Mouse (Mus musculus) neural tube, embryonic 14.5 days (tissue): Measurements from ENCODE around the gene Adamts9. TPM values are rescaled to one million over a fixed set of nuclear protein-coding genes. Genes with fewer than 3 reads are reported as not detected.

Experiments
- ATAC-seq: fragments of 200-750 bp; cut with Nextera tagmentation; 2 replicates; pipeline ENCODE4 v1.8.0; 2017; ENCODE audit warnings: low read depth, mild to moderate bottlenecking, moderate TSS enrichment, moderate library complexity
- H3K27ac ChIP-seq: fragments of 300-500 bp; sonication (generic); 2 replicates; pipeline ENCODE4 v1.5.1; 2014; ENCODE audit warnings: low read depth, mild to moderate bottlenecking, control low read depth, low read length, moderate library complexity, mixed read lengths
- H3K27me3 ChIP-seq: fragments of 300-500 bp; sonication (generic); 2 replicates; pipeline ENCODE4 v1.6.1; 2014; ENCODE audit warnings: low read length; ENCODE audit not compliant: control insufficient read depth, insufficient read depth
- H3K36me3 ChIP-seq: fragments of 300-500 bp; sonication (generic); 2 replicates; pipeline ENCODE4 v1.6.1; 2014; ENCODE audit warnings: low read length, mixed read lengths; ENCODE audit not compliant: control insufficient read depth, insufficient read depth
- H3K4me1 ChIP-seq: fragments of 300-500 bp; sonication (generic); 2 replicates; pipeline ENCODE4 v1.6.1; 2014; ENCODE audit warnings: low read length; ENCODE audit not compliant: control insufficient read depth, insufficient read depth
- H3K4me2 ChIP-seq: fragments of 300-500 bp; sonication (generic); 2 replicates; pipeline ENCODE4 v1.6.1; 2014; ENCODE audit warnings: mild to moderate bottlenecking, low read depth, low read length, control low read depth
- H3K4me3 ChIP-seq: fragments of 300-500 bp; sonication (generic); 2 replicates; pipeline ENCODE4 v1.5.1; 2014; ENCODE audit warnings: low read depth, low read length, control low read depth, mixed read lengths
- H3K9ac ChIP-seq: fragments of 300-500 bp; sonication (generic); replicated peaks from 2 replicates; pipeline ENCODE4 v1.6.1; 2014; ENCODE audit warnings: low read depth, mild to moderate bottlenecking, control low read depth, low read length, mixed read lengths
- H3K9me3 ChIP-seq: fragments of 300-500 bp; sonication (generic); 2 replicates; pipeline ENCODE4 v1.6.1; 2016; ENCODE audit warnings: low read length; ENCODE audit not compliant: control insufficient read depth
- WGBS: fragments of 180-500 bp; shearing (Covaris S2); extraction: QIAGEN DNeasy Blood & Tissue Kit; methylation state at CpG from one replicate; pipeline ENCODE4 v1.1.7; 2014; 5-methylcytosine and 5-hydroxymethylcytosine counted together
- polyA plus RNA-seq: library from polyadenylated mRNA; unstranded; fragments of >200 nt; fragmentation: Nextera tagmentation; extraction: Ambion mirVana; gene quantifications from 2 replicates; pipeline ENCODE4 v1.2.1, GENCODE M21; 2014

The Adamts9 gene
- 1.5 and 2.4 TPM in 2 replicates for polyA plus RNA-seq

- ATAC-seq: peak; percentile 74
- H3K9ac ChIP-seq: peak within 1 kb of the TSS; percentile 29; the same call in 1 of the 2 replicates
- H3K27ac ChIP-seq: no peak within 1 kb of the TSS
- no peaks in the 10 kb centered on the region for H3K36me3 ChIP-seq
- peak within 1 kb of the TSS; percentile 49 for H3K4me3 ChIP-seq
- under 1% methylated on average over 60 of the region's 68 CpGs for WGBS
- peaks cover 24% of the 10 kb centered on the region for H3K4me1 ChIP-seq
- peaks cover 26% of the 10 kb centered on the region for H3K27me3 ChIP-seq
- H3K4me2 ChIP-seq: peak within 1 kb of the TSS; percentile 95
- no peaks in the 10 kb centered on the region for H3K9me3 ChIP-seq
These were observed at the start of gene Adamts9 for GRCm38 (mm10) chr6:92943057-92943781. Adamts9 (minus strand) TSS chr6:92943492.

DNA sequence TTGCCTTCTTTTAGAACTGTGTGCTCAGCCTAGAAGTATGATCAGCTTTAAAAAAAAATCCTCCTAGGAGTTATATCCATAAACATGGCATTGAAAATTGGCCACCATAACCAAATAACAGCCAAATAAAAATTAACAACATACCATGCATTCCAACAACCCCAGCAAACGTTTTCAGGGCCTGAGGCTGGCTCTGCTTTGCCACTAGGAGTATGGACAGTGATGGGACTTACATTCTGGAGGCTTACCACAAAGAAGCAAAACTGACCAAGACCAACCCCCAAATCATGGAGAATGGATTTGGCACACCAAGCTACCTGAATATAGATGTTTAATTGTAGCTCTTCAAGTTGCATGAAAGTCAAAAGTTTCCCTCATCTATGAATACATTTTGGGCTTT lies 48.3 kb upstream of the Adamts9 start:
- no peaks in the 10 kb centered on the region for H3K27me3 ChIP-seq
- no peak overlapping the region for H3K9ac ChIP-seq
- H3K36me3 ChIP-seq: no peaks in the 10 kb centered on the region
- H3K9me3 ChIP-seq: 0 out of 2 replicates have a peak, but pooled peaks cover 3% of the 10 kb centered on the region
- no peaks in the 10 kb centered on the region for H3K4me1 ChIP-seq
- H3K4me3 ChIP-seq: no peak overlapping the region
- WGBS: 40% methylated on average over 1 of the region's 1 CpGs
- H3K27ac ChIP-seq: no peak overlapping the region
- H3K4me2 ChIP-seq: no peak overlapping the region
- no peak for ATAC-seq

- 0 out of 2 replicates have a peak, but pooled peaks cover 3% of the 10 kb centered on the region for H3K9me3 ChIP-seq
- H3K4me3 ChIP-seq: no peak overlapping the region
- H3K27me3 ChIP-seq: no peaks in the 10 kb centered on the region
- no peak overlapping the region for H3K9ac ChIP-seq
- no peak overlapping the region for H3K4me2 ChIP-seq
- H3K4me1 ChIP-seq: no peaks in the 10 kb centered on the region
- ATAC-seq: no peak
- H3K27ac ChIP-seq: no peak overlapping the region
- 88% methylated on average over 10 of the region's 10 CpGs for WGBS
- H3K36me3 ChIP-seq: no peaks in the 10 kb centered on the region
These were observed 45.3 kb upstream of the Adamts9 start for GRCm38 (mm10) chr6:92988620-92988998.

- Histone ChIP-seq H3K9ac (no peak overlapping the region), H3K9me3 (0 out of 2 replicates have a peak, but pooled peaks cover 3% of the 10 kb centered on the region), H3K27ac (no peak overlapping the region), H3K36me3 (no peaks in the 10 kb centered on the region), H3K27me3 (no peaks in the 10 kb centered on the region), H3K4me3 (no peak overlapping the region), H3K4me1 (no peaks in the 10 kb centered on the region), H3K4me2 (no peak overlapping the region)
- 80% methylated on average over 14 of the region's 14 CpGs for WGBS
- ATAC-seq: no peak
These were observed 44.7 kb upstream of the Adamts9 start for GRCm38 (mm10) chr6:92987846-92988619.

GRCm38 (mm10) chr6:92987366-92987765 lies 44.1 kb upstream of the Adamts9 start:
- 0 out of 2 replicates have a peak, but pooled peaks cover 2% of the 10 kb centered on the region for H3K9me3 ChIP-seq
- no peaks in the 10 kb centered on the region for H3K27me3 ChIP-seq
- no peaks in the 10 kb centered on the region for H3K4me1 ChIP-seq
- H3K9ac ChIP-seq: no peak overlapping the region
- no peak for ATAC-seq
- no peaks in the 10 kb centered on the region for H3K36me3 ChIP-seq
- H3K27ac ChIP-seq: no peak overlapping the region
- WGBS: 85% methylated on average over 9 of the region's 9 CpGs
- H3K4me2 ChIP-seq: no peak overlapping the region
- H3K4me3 ChIP-seq: no peak overlapping the region

DNA sequence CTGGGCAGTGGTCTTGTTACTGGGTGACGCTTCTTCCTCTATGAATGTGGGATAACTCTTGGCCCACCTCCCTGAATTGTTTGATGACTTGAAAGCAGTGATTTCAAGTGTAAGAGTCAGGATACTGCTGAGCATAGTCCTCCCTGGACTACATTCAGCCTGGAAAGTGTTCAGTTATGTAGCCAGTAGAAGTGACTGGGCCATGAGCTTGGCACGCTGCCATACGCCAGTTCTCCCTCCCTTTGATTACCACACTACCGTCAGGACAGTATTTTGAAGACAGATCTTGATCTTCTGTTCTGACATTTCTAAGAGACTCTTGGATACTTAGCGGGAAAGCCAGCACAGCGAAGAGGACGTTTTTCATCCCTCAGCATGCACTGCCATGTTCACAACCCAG lies 40.1 kb upstream of the Adamts9 start:
- Histone ChIP-seq H3K27me3 (no peaks in the 10 kb centered on the region), H3K9ac (no peak overlapping the region), H3K27ac (no peak overlapping the region), H3K4me1 (no peaks in the 10 kb centered on the region), H3K9me3 (no peaks in the 10 kb centered on the region), H3K4me3 (no peak overlapping the region), H3K4me2 (no peak overlapping the region), H3K36me3 (no peaks in the 10 kb centered on the region)
- no peak for ATAC-seq
- 81% methylated on average over 7 of the region's 7 CpGs for WGBS

DNA sequence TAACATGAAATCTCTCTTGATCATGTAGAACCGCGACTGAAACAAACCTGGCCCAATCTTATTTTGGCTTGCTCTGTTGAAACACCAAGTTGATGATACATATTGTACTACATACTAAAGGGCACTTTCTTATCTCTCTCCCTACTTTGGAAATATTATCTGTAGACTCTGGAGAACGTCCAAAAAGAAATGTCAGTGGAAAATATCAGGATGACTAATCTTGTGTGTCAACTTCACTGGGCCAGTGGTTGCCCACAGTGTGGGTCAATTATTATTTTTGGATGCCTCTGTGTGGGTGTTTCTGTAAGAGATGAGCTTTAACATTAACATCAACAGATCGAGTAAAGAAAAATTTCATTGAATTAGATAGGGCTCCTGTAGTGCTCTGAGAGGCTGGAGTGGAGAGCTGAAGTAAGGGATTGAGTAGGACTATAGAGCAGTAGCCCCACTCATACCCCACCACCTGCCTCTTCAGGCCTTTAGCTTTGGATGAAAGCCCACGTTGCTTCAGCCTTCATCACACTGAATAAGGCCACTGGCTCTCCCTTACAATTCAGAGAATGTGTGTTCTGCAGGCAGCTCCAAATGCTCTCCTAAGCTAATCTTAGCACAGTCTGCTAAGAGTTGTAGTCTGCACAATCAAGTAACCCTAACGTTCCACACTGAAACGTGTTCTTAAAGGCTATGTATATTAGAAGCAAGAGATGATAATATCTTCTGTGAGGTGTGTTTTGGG lies 38.3 kb upstream of the Adamts9 start:
- Histone ChIP-seq H3K9me3 (no peaks in the 10 kb centered on the region), H3K4me3 (no peak overlapping the region), H3K27ac (no peak overlapping the region), H3K36me3 (no peaks in the 10 kb centered on the region), H3K4me1 (no peaks in the 10 kb centered on the region), H3K4me2 (no peak overlapping the region), H3K27me3 (no peaks in the 10 kb centered on the region), H3K9ac (no peak overlapping the region)
- 90% methylated on average over 7 of the region's 7 CpGs for WGBS
- no peak for ATAC-seq

DNA sequence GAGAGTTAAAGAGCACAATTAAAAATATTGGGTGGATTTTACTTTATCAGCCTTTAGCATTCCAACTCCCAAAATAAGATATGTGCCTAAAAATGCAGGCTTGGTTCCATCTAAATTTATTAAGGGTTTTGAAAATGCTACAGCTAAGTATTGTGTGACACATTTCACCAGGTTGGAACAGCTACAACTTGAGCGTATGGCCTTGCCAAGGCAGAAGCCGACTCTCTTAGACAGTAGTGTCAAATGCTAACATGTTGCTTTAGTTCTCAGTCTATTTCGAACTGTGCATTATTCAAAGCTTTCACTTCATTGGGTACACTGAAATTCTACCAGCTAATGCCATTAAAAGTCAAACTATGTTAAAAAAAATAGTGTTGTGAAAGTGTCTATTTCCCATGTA lies 30.0 kb upstream of the Adamts9 start:
- ATAC-seq: no peak
- H3K4me1 ChIP-seq: no peaks in the 10 kb centered on the region
- no peaks in the 10 kb centered on the region for H3K9me3 ChIP-seq
- WGBS: 91% methylated on average over 3 of the region's 3 CpGs
- no peak overlapping the region for H3K4me2 ChIP-seq
- no peaks in the 10 kb centered on the region for H3K36me3 ChIP-seq
- no peak overlapping the region for H3K9ac ChIP-seq
- H3K27ac ChIP-seq: no peak overlapping the region
- no peaks in the 10 kb centered on the region for H3K27me3 ChIP-seq
- no peak overlapping the region for H3K4me3 ChIP-seq
